Mouse (Mus musculus): ENCODE measurements around the gene Hist1h3a. TPM values are rescaled to one million over a fixed set of nuclear protein-coding genes. Genes with fewer than 3 reads are reported as not detected.
"Not testable (repeated sequence)": the region's sequence is repeated elsewhere in the genome, so short reads cannot be mapped to it uniquely, and the experiment has no call there.

Gene Hist1h3a
- polyA plus RNA-seq, 1 experiment from 2014 or later = 4.6 TPM

DNA sequence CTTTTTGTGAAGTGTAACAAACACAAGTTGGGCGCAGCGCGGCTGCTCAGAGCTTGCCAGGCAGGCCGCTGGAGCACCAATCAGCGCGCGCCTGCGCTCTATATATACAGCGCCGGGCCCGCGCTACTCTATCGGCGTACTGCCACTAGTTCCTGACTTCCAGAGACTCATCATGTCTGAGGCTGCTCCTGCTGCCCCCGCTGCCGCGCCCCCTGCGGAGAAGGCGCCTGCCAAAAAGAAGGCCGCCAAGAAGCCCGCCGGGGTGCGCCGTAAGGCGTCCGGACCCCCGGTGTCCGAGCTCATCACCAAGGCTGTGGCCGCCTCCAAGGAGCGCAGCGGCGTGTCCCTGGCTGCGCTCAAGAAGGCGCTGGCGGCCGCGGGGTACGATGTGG, 23.5 kb downstream of the Hist1h3a start, which contains the start of gene Hist1h1c:
Gene Hist1h1c (plus strand): TSS at position 132 of the 392 bp plus-strand sequence.
- peak within 1 kb of the TSS; percentile 69 for H3K9ac ChIP-seq (replicated peaks)
- no peaks in the 10 kb centered on the region for H3K27me3 ChIP-seq
- peak within 1 kb of the TSS; percentile 95 for H3K27ac ChIP-seq (replicated peaks)
- no peaks in the 10 kb centered on the region for H3K9me3 ChIP-seq
- peak; percentile 96 for ATAC-seq (ENCODE audit: low FRiP score, low read depth)
- WGBS = under 1% methylated on average over 37 of the region's 38 CpGs
- peak within 1 kb of the TSS; percentile 95 for H3K4me2 ChIP-seq (replicated peaks)
- H3K4me3 ChIP-seq = peak within 1 kb of the TSS; percentile 55
- H3K4me1 ChIP-seq = peaks cover 24% of the 10 kb centered on the region
- H3K36me3 ChIP-seq = no peaks in the 10 kb centered on the region

DNA sequence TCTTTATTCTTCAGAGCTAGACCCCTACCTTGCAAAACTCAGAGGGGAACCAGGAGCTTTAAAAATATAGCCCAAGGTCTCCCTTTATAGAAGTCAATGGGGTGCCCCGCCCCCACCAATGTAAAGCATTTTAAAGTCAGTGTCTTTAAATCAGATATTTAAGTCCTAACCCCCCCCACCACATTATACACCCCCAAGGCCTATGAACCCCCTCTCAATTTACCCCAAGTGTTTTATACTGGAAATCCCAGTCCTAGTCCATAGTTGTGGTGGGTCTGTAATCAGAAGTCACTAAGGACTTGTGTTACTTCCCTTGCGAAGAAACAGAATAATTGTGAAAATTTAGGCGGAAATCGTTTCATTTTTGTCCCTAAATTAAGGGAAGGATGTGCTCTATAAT, 24.1 kb downstream of the Hist1h3a start:
- ATAC-seq (ENCODE audit: low FRiP score, low read depth) = no peak
- Histone ChIP-seq H3K4me1 (peaks cover 24% of the 10 kb centered on the region), H3K9me3 (no peaks in the 10 kb centered on the region), H3K9ac (replicated peaks) (peak overlapping the region; percentile 69), H3K4me3 (peak overlapping the region; percentile 55; the same call in 1 of the 2 replicates), H3K27ac (replicated peaks) (peak overlapping the region; percentile 95), H3K36me3 (no peaks in the 10 kb centered on the region), H3K27me3 (no peaks in the 10 kb centered on the region), H3K4me2 (replicated peaks) (peak overlapping the region; percentile 95)
- 23% methylated on average over 4 of the region's 4 CpGs for WGBS

DNA sequence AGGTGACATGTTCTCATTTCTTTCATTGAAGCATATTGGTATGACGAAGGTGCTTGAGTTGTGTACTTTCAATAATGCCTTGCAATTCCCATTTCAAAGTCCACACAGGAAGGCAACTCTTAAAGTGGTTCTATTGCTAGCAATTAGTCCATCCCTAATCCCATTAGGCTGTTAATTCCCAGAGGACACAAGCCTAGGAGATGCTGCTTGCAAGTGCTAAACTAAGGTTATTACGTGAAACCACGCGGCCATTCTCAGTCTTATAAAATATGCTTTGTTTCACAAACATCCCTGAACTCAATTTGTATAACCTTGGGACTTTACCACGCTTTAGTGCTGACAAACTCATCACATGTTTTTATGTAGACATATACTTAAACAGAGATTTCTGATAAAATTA, 25.1 kb downstream of the Hist1h3a start:
- no peak overlapping the region for H3K9ac ChIP-seq (replicated peaks)
- no peak for ATAC-seq (ENCODE audit: low FRiP score, low read depth)
- H3K36me3 ChIP-seq = no peaks in the 10 kb centered on the region
- H3K27me3 ChIP-seq = no peaks in the 10 kb centered on the region
- H3K4me1 ChIP-seq = peaks cover 24% of the 10 kb centered on the region
- WGBS = 75% methylated on average over 5 of the region's 5 CpGs
- H3K4me3 ChIP-seq = no peak overlapping the region
- no peaks in the 10 kb centered on the region for H3K9me3 ChIP-seq
- H3K27ac ChIP-seq (replicated peaks) = no peak overlapping the region
- no peak overlapping the region for H3K4me2 ChIP-seq (replicated peaks)

DNA sequence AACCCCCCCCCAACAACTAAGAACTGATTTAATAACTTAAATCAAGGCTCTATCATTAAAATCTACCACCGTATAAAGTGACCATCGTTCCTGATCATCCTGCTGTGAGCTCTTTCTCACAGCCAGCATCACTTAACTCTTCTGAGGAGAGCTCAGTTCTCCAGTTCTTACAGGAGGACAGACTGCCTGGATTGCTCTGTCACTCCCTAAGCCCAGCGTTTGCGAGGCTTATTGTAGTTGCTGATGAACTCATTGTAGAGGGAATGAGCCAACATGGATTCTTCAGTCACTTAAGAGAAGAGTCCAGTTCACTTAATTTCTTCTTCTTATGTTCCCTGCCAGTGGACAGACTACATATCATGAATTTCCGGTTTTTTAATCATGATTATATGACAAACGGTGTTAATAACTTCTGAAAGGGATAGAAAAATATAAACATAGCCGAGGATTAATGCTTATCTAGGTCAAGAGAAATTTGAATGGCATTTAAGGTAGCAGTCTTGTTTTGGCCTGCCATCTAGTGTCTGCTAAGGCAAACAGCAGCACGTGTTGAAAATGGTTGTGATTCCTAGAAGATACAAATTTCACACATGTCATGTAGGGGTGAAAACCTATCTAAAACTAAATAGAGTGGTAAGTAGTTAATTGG, 29.9 kb downstream of the Hist1h3a start:
- ATAC-seq (ENCODE audit: low FRiP score, low read depth) = no peak
- Histone ChIP-seq H3K36me3 (no peaks in the 10 kb centered on the region), H3K4me2 (replicated peaks) (no peak overlapping the region), H3K9ac (replicated peaks) (no peak overlapping the region), H3K9me3 (no peaks in the 10 kb centered on the region), H3K4me3 (no peak overlapping the region), H3K27ac (replicated peaks) (no peak overlapping the region), H3K27me3 (no peaks in the 10 kb centered on the region), H3K4me1 (no peaks in the 10 kb centered on the region)
- WGBS = 24% methylated on average over 8 of the region's 8 CpGs

DNA sequence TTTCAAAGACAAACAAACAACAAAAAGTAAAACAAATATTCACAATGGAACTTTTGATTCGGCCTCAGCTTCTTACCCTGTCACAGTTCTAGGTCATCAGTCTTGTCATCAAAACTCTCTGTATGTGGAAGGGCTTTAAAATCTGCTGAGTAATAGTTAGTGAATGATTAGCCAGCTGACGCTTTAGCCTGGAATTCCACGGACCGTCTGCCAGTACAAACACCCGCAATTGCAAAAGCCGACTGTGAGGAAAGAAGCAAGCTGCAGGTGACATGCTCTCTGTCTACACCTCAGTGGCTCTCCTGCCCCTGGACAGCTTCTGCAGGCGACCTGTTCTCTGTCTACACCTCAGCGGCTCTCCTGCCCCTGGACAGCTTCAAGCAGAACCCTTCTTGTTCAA, 31.7 kb downstream of the Hist1h3a start:
- H3K9ac ChIP-seq (replicated peaks) = no peak overlapping the region
- no peaks in the 10 kb centered on the region for H3K27me3 ChIP-seq
- no peak overlapping the region for H3K4me3 ChIP-seq
- no peak overlapping the region for H3K4me2 ChIP-seq (replicated peaks)
- no peaks in the 10 kb centered on the region for H3K4me1 ChIP-seq
- no peaks in the 10 kb centered on the region for H3K36me3 ChIP-seq
- no peaks in the 10 kb centered on the region for H3K9me3 ChIP-seq
- 71% methylated on average over 8 of the region's 8 CpGs for WGBS
- no peak overlapping the region for H3K27ac ChIP-seq (replicated peaks)
- ATAC-seq (ENCODE audit: low FRiP score, low read depth) = no peak

DNA sequence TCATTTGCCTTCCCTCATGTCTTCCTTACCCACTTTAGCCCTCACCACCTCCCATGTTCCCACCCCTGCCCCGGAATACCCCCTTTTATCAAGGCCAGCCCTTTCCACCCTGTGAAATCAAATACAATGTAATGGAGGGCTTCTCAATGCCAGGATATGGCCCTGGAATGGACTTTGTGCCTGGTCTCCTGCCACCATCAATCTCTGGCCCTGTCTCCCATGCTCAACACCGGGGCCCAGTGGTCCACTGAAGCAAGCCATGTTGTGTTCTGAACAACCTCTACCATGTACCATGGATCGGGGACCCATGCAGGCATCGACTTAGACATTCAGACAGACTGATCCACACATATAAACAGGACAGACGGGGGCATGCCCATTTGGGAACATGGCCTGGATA, 32.5 kb downstream of the Hist1h3a start:
- Histone ChIP-seq H3K9ac (replicated peaks) (no peak overlapping the region), H3K36me3 (no peaks in the 10 kb centered on the region), H3K4me1 (no peaks in the 10 kb centered on the region), H3K4me3 (no peak overlapping the region), H3K4me2 (replicated peaks) (no peak overlapping the region), H3K9me3 (no peaks in the 10 kb centered on the region), H3K27ac (replicated peaks) (no peak overlapping the region), H3K27me3 (no peaks in the 10 kb centered on the region)
- WGBS = 92% methylated on average over 5 of the region's 5 CpGs
- ATAC-seq (ENCODE audit: low FRiP score, low read depth) = no peak

DNA sequence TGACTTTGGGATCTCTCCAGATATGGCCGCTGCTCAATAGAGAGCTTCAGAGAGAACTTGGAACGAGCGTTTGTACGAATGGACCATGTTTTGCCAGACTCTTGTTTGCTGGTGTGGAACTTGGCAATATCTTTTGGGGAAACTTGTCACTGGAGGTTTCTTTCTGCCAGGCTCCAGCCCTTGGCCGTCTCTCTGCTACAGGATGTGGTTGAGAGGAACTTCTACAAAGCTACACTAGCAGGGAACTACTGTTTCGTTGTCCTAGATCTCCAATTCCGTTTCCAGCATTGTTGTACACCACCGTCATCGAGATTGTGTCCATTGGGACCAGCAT, 33.0 kb downstream of the Hist1h3a start:
- no peak overlapping the region for H3K9ac ChIP-seq (replicated peaks)
- H3K27me3 ChIP-seq = no peaks in the 10 kb centered on the region
- H3K4me3 ChIP-seq = no peak overlapping the region
- no peaks in the 10 kb centered on the region for H3K9me3 ChIP-seq
- H3K36me3 ChIP-seq = no peaks in the 10 kb centered on the region
- no peak overlapping the region for H3K4me2 ChIP-seq (replicated peaks)
- H3K4me1 ChIP-seq = no peaks in the 10 kb centered on the region
- WGBS = 94% methylated on average over 9 of the region's 9 CpGs
- ATAC-seq (ENCODE audit: low FRiP score, low read depth) = no peak
- no peak overlapping the region for H3K27ac ChIP-seq (replicated peaks)

DNA sequence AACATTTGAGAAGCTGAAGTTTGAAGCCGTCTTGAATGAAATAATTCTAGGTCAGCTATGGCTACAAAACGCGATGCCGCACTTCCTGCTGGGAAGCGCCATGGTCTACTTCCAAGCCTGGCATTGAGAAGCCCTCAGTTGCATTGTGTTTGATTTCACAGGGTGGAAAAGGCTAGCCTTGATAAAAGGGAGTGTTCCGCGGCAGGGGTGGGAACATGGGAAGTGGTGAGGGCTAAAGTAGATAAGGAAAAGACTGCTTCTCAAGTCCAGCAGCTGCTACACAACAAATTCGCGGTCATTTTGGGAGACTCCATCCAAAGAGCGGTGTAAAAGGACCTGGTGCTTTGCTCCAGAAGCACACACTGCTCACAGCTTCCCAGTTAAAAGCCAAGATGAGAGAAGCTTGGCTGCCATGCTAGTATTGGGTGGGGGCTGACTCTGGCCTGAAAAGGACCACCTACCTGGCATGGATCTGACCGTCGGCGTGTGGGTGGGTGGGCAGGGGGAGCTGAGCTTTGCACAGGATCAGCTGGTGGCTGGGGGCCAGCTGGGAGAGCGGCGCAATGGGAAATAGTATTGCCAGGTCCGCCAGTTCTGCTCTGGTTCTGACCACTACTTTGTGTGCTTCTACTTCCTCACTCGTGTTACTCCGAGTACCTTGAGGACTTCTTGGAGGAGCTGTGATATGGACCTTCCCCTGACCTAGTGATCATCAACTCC, 33.6 kb downstream of the Hist1h3a start:
- Histone ChIP-seq H3K4me3 (no peak overlapping the region), H3K27ac (replicated peaks) (no peak overlapping the region), H3K36me3 (no peaks in the 10 kb centered on the region), H3K27me3 (no peaks in the 10 kb centered on the region), H3K4me2 (replicated peaks) (no peak overlapping the region), H3K4me1 (no peaks in the 10 kb centered on the region), H3K9me3 (no peaks in the 10 kb centered on the region), H3K9ac (replicated peaks) (no peak overlapping the region)
- 83% methylated on average over 18 of the region's 18 CpGs for WGBS
- no peak for ATAC-seq (ENCODE audit: low FRiP score, low read depth)

DNA sequence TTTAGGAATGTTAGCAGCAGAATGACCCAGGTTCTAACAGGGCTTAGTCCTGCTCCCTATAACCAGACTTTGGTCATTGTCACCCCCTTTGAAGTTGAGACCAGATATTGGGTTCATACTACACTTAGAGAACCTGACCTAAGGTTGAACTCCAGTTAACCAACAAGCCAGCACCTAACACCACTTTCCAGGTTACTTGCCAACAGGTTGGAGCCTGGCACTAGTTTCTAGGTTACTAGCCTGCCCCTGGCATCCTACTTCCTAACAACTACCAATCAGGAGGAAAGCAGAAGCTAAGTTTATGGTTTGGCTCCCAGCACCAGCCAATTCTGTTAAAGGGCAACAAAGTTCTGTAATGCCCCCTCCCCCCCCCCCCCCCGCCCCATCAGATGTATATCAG, 37.0 kb downstream of the Hist1h3a start:
- no CpG with 5 or more reads among the region's 1 CpGs for WGBS
- Histone ChIP-seq H3K4me1 (no peaks in the 10 kb centered on the region), H3K9me3 (no peaks in the 10 kb centered on the region), H3K36me3 (no peaks in the 10 kb centered on the region), H3K4me3 (no peak overlapping the region), H3K4me2 (replicated peaks) (no peak overlapping the region), H3K27me3 (no peaks in the 10 kb centered on the region), H3K27ac (replicated peaks) (no peak overlapping the region), H3K9ac (replicated peaks) (no peak overlapping the region)
- no peak for ATAC-seq (ENCODE audit: low FRiP score, low read depth)

DNA sequence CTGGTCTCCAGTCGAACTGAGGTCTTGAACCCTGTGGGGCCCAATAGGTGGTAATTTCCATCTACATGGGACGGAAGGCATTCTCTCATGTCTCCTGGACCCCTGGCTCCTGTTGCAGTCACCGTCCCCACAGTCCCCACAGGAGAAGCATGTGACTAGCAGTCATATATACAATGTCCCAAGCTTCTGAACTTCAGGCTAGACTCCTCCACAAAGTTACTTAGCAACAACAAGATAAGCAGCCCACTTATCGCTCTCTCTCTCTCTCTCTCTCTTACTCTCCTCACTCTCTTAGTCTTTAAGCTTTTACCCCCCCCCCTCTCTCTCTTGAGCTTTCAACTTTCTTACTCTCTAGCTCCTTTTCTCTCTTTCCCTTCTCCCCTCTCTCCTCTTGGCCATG, 37.9 kb downstream of the Hist1h3a start:
- no peak for ATAC-seq (ENCODE audit: low FRiP score, low read depth)
- H3K4me3 ChIP-seq = no peak overlapping the region
- WGBS = 92% methylated on average over 4 of the region's 4 CpGs
- no peak overlapping the region for H3K4me2 ChIP-seq (replicated peaks)
- no peaks in the 10 kb centered on the region for H3K4me1 ChIP-seq
- no peak overlapping the region for H3K9ac ChIP-seq (replicated peaks)
- H3K36me3 ChIP-seq = no peaks in the 10 kb centered on the region
- no peaks in the 10 kb centered on the region for H3K9me3 ChIP-seq
- no peak overlapping the region for H3K27ac ChIP-seq (replicated peaks)
- H3K27me3 ChIP-seq = no peaks in the 10 kb centered on the region

DNA sequence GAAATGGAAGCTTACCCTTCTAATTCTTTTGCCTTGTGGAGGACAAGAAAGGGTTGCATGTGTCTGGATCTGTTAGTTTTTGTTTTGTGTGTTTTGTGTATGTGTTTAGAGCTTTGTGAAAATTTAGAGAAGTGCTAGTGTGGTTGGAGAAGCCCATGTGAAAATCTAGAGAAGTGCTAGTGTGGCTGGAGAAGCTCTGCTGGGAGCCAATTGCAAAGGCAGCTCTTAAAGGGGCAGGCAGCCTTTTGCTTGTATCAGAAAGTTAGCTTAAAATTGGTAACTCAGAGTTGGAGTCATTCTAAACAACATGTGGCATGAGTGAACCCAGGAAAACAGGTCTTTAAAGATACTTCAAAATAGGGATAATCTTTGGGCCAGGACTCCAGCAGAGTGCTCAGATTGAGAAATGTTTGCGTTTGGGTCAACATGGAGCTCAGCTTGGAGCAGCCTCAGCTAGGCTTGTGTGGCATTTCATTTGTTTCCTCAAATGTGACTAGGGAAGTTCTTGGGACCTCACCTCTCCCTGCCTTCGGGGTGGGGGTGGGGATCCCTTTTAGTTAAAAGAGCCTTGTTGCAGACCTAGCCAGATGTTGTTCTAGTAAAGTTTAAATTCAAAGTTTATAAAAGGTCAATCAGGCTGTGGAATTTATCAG, 44.5 kb downstream of the Hist1h3a start:
- WGBS = 21% methylated on average over 2 of the region's 2 CpGs
- H3K36me3 ChIP-seq; H3K4me1 ChIP-seq; H3K4me2 ChIP-seq (replicated peaks); H3K4me3 ChIP-seq; ATAC-seq (ENCODE audit: low FRiP score, low read depth); H3K27me3 ChIP-seq; H3K9ac ChIP-seq (replicated peaks); H3K27ac ChIP-seq (replicated peaks); H3K9me3 ChIP-seq: not testable (repeated sequence)

DNA sequence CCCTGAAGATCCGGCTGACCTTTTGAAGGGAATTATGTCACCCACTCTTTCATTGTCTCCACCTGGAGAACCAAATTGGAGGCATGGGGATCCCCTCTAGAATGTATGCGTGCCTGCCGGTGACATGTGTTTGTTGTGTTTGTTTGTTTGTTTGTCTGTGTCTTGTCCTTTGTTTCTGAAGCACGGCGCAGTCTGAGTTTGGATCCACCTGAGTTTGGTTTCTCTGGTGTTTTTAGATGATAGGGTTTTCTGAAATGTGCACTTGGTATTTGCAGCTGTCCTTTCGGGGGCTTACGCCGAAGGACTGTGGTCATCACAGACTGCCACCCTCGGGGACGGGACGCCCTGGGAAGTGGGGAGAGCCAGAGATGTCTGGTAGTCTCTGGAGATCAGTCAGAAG, 45.0 kb downstream of the Hist1h3a start:
- WGBS = 56% methylated on average over 11 of the region's 11 CpGs
- no peak overlapping the region for H3K4me3 ChIP-seq
- no peak for ATAC-seq (ENCODE audit: low FRiP score, low read depth)

More for the DNA sequence above, 45.0 kb downstream of the Hist1h3a start:
- Histone ChIP-seq H3K36me3 (no peaks in the 10 kb centered on the region), H3K9ac (replicated peaks) (no peak overlapping the region), H3K9me3 (no peaks in the 10 kb centered on the region), H3K4me1 (no peaks in the 10 kb centered on the region), H3K27me3 (no peaks in the 10 kb centered on the region), H3K4me2 (replicated peaks) (no peak overlapping the region), H3K27ac (replicated peaks) (no peak overlapping the region)

All from midbrain, embryonic 12.5 days (tissue).